Mouse (Mus musculus) bone marrow macrophage, adult 2 months (primary cell): ENCODE results near the gene Tmem29.

Experiments used
- CTCF ChIP-seq: IDR thresholded peaks from 2 replicates; pipeline ENCODE4 v1.5.1; 2012; ENCODE audit warnings: low read depth, mild to moderate bottlenecking, low read length, moderate library complexity
- POLR2A ChIP-seq: IDR thresholded peaks from 2 replicates; pipeline ENCODE4 v1.6.1; 2012; ENCODE audit warnings: mild to moderate bottlenecking, low read depth, low read length, borderline replicate concordance

DNA sequence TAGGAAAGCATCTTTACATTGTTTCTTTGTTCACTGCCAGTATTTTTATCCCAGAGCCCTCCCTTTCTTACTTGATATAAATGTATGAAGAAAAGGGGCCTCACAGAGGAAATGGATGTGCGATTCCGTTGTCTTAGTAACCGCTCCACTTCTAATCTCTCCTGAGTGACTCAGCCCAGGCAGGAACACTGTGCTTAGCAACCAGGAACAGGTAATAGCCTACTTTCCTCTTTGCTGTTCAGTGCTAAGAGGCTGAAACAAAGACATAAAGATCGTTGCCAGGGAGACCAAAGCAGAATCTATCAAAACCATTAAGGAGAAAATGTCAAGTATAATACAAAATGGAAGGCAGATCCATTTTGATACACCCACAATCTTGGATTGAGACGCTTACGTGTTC lies 49.7 kb upstream of the Tmem29 start:
- TF ChIP-seq CTCF (no peak), POLR2A (no peak)
